Mouse (Mus musculus) frontal cortex, adult (tissue): ENCODE data around the gene Adamtsl1.

Experiments
- ATAC-seq: cut with Nextera tagmentation; 2 replicates; pipeline ENCODE4 v1.9.2; 2017; ENCODE audit warnings: mild to moderate bottlenecking, moderate library complexity, mixed read lengths; ENCODE audit not compliant: low TSS enrichment

The Adamtsl1 gene

DNA sequence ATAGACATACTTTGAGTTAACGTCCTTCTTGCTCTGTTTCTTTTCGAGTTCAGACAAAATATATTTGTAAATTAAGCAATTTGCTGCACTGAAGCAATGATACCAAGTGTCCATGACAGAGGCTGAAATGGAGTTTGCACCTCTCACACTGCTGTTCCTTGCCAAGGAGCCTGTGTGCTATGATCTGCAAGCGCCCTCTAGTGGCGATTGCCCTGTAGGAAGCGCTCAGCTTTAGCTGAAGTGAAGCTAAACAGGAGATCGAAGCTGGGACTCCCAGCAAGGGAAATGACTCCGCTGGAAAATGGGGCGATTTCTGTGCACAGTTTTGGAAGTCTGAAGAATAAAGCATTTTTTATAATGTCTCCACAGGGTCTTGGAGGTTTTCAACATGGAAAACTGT lies 287.8 kb downstream of the Adamtsl1 start:
- peak; percentile 99 for ATAC-seq

- peak; percentile 88 for ATAC-seq
These were observed 300.4 kb downstream of the Adamtsl1 start for GRCm38 (mm10) chr4:85814418-85814817.

DNA sequence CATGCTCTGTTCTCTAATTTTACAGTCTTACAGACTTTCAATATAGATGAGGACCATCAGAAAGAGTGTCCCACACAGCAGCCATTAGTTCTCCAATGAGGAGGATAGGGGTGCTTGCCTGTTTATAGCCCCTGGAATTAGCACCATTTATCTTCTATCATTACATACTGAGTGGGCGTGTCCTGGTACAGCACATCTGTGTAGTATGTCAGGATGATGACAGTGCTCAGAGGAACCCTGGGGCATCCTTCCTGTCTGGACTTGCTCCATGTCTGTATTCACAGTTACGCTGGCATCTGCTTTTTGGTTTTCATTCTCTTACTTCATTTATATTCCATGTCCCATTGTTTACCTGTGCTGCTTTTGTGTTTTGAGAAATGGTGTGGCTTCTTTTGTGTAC lies 304.5 kb downstream of the Adamtsl1 start:
- no peak for ATAC-seq

DNA sequence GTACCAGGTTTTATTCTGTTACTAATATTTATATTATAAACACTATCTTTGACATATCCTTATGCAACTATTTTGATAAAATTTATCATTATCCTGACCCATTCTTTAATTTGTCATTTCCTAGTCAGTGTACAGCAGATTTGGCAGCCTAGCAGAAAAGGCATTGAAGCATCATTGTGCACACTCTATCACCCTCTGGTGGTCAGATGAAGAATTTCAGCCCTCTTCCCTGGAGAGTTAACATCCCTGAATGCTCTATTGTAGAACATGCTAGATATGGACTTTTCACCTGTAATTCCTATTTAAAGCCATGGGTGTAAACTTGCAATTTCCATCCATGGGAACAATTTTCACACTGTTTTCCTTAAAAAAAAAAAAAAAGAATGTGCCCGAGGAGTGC lies 305.2 kb downstream of the Adamtsl1 start:
- ATAC-seq, result peak; percentile 80

GRCm38 (mm10) chr4:85819921-85820320 lies 305.9 kb downstream of the Adamtsl1 start:
- ATAC-seq, result no peak

DNA sequence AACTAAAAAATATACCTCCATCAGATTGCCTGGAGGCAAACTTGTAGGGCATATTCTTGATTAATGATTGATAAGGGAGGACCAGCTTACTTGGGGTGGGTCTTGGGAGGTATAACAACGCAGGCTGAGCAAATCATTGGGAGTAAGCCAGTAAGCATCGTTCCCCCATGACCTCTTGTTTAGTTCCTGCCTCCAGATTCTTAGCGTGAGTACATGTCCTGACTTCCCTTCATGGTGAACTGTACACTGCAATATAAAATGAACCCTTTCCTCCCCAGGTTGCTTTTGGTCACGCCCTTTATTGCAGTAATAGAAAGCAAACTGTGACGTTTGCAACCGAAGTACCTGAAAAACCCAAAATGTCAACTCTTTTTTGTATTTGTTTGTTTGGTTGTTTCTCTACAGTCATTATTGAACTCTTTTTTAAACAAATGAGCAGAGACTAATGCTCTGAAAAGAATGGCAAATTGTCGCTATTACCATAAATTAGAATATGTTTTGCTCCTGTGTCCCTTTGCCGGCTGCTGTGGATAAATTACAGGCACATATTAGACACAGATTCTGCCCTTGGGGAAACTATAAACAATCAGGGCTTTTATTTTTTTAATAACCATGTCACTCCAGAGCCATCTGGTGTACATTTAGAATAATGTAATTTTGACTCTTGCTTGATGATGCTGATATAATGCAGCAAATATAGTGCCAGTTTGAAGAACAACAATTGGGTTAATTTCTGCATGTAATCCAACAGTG lies 310.2 kb downstream of the Adamtsl1 start:
- ATAC-seq, result no peak

GRCm38 (mm10) chr4:85824705-85825085 lies 310.7 kb downstream of the Adamtsl1 start:
- no peak for ATAC-seq

- no peak for ATAC-seq
These were observed 323.1 kb downstream of the Adamtsl1 start for GRCm38 (mm10) chr4:85837058-85837457.

- 0 out of 2 replicates have a peak, but pooled peaks have one; percentile 25 for ATAC-seq
These were observed 323.6 kb downstream of the Adamtsl1 start for GRCm38 (mm10) chr4:85837532-85837965.

- no peak; the same call in 1 of the 2 replicates for ATAC-seq
These were observed 324.1 kb downstream of the Adamtsl1 start for GRCm38 (mm10) chr4:85838031-85838430.

GRCm38 (mm10) chr4:85842113-85842512 lies 328.1 kb downstream of the Adamtsl1 start:
- ATAC-seq, result peak; percentile 47

- no peak for ATAC-seq
These were observed 330.4 kb downstream of the Adamtsl1 start for GRCm38 (mm10) chr4:85844381-85844780.

DNA sequence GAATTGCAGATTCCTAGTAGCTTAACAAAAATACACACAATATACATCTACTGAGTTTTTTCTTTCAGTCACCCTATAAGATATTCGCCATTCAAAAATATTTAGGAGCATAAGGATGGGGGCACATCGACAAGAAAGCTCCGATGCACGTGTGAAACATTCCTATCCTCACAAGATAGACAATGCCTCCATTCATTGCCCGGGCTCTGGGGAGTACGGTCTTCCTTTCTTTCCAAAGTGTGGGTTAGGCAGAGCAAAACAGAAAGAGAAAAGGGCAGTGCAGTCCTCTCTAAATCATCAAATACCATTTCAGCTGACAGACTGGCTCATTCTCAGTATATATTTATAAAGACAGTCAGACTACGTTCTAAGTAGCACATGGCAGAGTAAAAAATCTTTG lies 332.0 kb downstream of the Adamtsl1 start:
- no peak for ATAC-seq

GRCm38 (mm10) chr4:85853401-85853800 lies 339.4 kb downstream of the Adamtsl1 start:
- no peak for ATAC-seq

DNA sequence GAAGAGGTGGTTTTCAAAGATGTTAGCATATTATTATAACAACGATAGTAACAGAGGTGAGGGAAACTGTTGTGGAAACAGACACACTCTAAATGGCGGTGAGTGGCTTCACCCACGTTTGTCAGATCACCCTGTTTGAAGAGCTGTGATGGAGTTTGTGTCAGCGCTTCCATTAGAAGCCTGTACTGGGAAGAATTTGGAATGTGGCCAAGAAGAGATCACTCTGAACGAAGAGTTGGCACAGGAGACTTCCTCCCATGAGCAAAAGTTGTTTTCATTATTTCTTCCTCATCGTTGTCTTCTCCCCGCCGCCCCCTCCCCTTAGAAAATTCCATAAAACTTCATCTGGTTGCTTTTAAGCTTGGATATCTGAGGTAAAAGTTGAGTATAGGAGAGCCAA lies 340.5 kb downstream of the Adamtsl1 start:
- ATAC-seq, result no peak

GRCm38 (mm10) chr4:85879376-85879775 lies 365.4 kb downstream of the Adamtsl1 start:
- no peak for ATAC-seq

DNA sequence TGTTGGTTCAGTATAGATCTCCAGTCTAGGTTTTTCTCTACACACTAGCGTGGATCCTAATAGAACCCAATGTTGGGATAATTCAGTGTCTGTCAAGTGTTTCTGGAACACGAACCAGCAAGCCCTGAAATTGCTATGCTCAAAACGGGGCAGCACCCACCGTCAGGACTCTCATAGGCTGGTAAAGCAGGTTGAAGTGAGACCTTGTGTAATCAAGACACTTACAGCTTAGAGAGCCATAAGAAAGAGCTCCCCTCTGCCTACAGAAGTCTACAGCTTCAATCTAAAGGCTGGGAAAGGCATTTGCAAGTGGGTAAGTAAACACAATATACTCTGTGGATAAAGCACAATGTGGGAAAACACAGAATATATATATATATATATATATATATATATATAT lies 367.3 kb downstream of the Adamtsl1 start:
- no peak for ATAC-seq

DNA sequence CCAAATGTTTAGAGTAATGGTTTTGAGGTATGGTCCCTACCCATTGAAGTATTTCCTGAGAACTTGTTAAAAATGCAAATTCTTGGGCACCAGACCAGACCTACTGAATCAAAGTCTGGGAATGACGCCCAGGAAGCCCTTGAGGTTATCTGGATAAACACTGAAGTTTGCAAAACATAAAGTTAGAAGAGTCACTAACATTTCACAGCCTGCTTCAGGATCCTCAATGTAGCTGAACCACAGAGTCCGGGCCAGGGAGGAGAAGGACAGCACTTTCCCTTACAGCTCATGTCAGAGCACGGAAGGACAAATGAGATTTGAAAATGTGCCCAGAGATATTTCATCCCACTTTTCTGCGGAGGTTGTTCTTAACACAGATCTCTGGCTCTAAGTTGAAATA lies 370.1 kb downstream of the Adamtsl1 start:
- peak; percentile 50 for ATAC-seq

- no peak for ATAC-seq
These were observed 376.1 kb downstream of the Adamtsl1 start for GRCm38 (mm10) chr4:85889877-85890598.

DNA sequence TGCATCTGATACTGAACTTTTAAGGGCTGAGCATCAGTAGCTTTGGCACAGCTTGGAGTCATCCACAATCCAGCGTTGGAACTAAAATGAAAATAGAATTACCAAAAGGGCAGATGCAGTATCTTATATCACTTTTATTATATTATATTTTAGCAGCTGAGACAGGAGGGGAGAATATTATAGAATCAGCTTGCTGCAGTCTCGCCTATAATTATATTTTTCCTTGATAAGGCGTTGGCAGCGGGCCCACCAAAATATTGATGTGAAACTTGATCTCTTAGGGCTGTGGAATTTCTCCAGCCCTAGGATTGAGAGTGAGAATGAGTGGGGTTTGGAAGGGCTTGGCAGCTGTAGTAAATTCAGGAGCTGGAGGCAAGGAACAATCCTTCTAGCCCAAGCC lies 387.3 kb downstream of the Adamtsl1 start:
- ATAC-seq, result no peak; the same call in 1 of the 2 replicates

- ATAC-seq, result no peak
These were observed 390.2 kb downstream of the Adamtsl1 start for GRCm38 (mm10) chr4:85904217-85904616.

GRCm38 (mm10) chr4:85916034-85916433 lies 402.1 kb downstream of the Adamtsl1 start:
- no peak for ATAC-seq

DNA sequence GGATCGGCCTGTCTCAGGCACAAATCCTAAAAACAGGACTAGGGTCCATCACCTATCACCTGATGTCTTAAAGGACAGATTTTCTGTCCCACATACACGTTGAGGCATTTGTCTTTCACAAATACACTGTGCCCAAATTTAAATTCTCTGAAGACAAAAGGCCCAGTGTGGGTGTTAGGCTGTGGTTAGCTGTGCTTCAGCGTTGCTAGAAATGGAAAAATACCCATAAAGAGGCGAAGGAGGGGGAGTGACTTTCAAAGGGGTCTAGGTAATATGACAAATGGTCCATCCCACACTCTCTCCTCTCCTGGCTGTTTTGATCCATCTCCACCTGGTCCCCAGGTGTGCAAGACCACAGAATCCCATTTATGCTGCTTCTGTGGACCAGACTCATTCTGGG lies 404.4 kb downstream of the Adamtsl1 start:
- ATAC-seq, result peak; percentile 65
